Mouse (Mus musculus): ENCODE measurements around the gene Slc16a4. TPM values are rescaled to one million over a fixed set of nuclear protein-coding genes. Genes with fewer than 3 reads are reported as not detected.

Gene Slc16a4
- polyA plus RNA-seq, 1 experiment: not detected

GRCm38 (mm10) chr3:107260956-107261850 lies 29.8 kb upstream of the Slc16a4 start:
- Histone ChIP-seq H3K27ac (ENCODE audit: insufficient read depth, low read depth, low read length) (no peak overlapping the region), H3K4me1 (ENCODE audit: control insufficient read depth, insufficient read depth, low read length) (no peaks in the 10 kb centered on the region), H3K4me3 (ENCODE audit: insufficient read depth, low read length) (no peak overlapping the region)
- no peak for TF ChIP-seq POLR2A (IDR thresholded peaks at IDR 0.05; ENCODE audit: borderline replicate concordance, low read depth, low read length)
- no peak for TF ChIP-seq CTCF (IDR thresholded peaks at IDR 0.05; ENCODE audit: low read depth, low read length)

GRCm38 (mm10) chr3:107261851-107262165 lies 29.2 kb upstream of the Slc16a4 start:
- no peak overlapping the region for H3K4me3 ChIP-seq (ENCODE audit: insufficient read depth, low read length)
- H3K27ac ChIP-seq (ENCODE audit: insufficient read depth, low read depth, low read length): no peak overlapping the region
- H3K4me1 ChIP-seq (ENCODE audit: control insufficient read depth, insufficient read depth, low read length): no peaks in the 10 kb centered on the region
- TF ChIP-seq CTCF (IDR thresholded peaks at IDR 0.05; ENCODE audit: low read depth, low read length) (no peak), POLR2A (IDR thresholded peaks at IDR 0.05; ENCODE audit: borderline replicate concordance, low read depth, low read length) (no peak)

GRCm38 (mm10) chr3:107266814-107267345 lies 24.1 kb upstream of the Slc16a4 start:
- Histone ChIP-seq H3K4me1 (ENCODE audit: control insufficient read depth, insufficient read depth, low read length) (no peaks in the 10 kb centered on the region), H3K27ac (ENCODE audit: insufficient read depth, low read depth, low read length) (no peak overlapping the region), H3K4me3 (ENCODE audit: insufficient read depth, low read length) (no peak overlapping the region)
- TF ChIP-seq CTCF (IDR thresholded peaks at IDR 0.05; ENCODE audit: low read depth, low read length): no peak
- TF ChIP-seq POLR2A (IDR thresholded peaks at IDR 0.05; ENCODE audit: borderline replicate concordance, low read depth, low read length): no peak

GRCm38 (mm10) chr3:107272433-107272832 lies 18.6 kb upstream of the Slc16a4 start:
- Histone ChIP-seq H3K4me3 (ENCODE audit: insufficient read depth, low read length) (no peak overlapping the region), H3K4me1 (ENCODE audit: control insufficient read depth, insufficient read depth, low read length) (no peaks in the 10 kb centered on the region), H3K27ac (ENCODE audit: insufficient read depth, low read depth, low read length) (no peak overlapping the region)
- TF ChIP-seq CTCF (IDR thresholded peaks at IDR 0.05; ENCODE audit: low read depth, low read length) (no peak), POLR2A (IDR thresholded peaks at IDR 0.05; ENCODE audit: borderline replicate concordance, low read depth, low read length) (no peak)

- Histone ChIP-seq H3K4me3 (ENCODE audit: insufficient read depth, low read length) (no peak overlapping the region), H3K4me1 (ENCODE audit: control insufficient read depth, insufficient read depth, low read length) (peaks cover 4% of the 10 kb centered on the region; the same call in 1 of the 2 replicates), H3K27ac (ENCODE audit: insufficient read depth, low read depth, low read length) (no peak overlapping the region)
- no peak for TF ChIP-seq POLR2A (IDR thresholded peaks at IDR 0.05; ENCODE audit: borderline replicate concordance, low read depth, low read length)
- TF ChIP-seq CTCF (IDR thresholded peaks at IDR 0.05; ENCODE audit: low read depth, low read length): peak; percentile 85
These were observed 17.2 kb upstream of the Slc16a4 start for GRCm38 (mm10) chr3:107273820-107274219.

- no peak for TF ChIP-seq POLR2A (IDR thresholded peaks at IDR 0.05; ENCODE audit: borderline replicate concordance, low read depth, low read length)
- TF ChIP-seq CTCF (IDR thresholded peaks at IDR 0.05; ENCODE audit: low read depth, low read length): no peak
- no peak overlapping the region for H3K27ac ChIP-seq (ENCODE audit: insufficient read depth, low read depth, low read length)
- no peak overlapping the region for H3K4me3 ChIP-seq (ENCODE audit: insufficient read depth, low read length)
- peaks cover 7% of the 10 kb centered on the region for H3K4me1 ChIP-seq (ENCODE audit: control insufficient read depth, insufficient read depth, low read length)
These were observed 15.7 kb upstream of the Slc16a4 start for GRCm38 (mm10) chr3:107275351-107275750.

- Histone ChIP-seq H3K4me1 (ENCODE audit: control insufficient read depth, insufficient read depth, low read length) (peaks cover 8% of the 10 kb centered on the region), H3K4me3 (ENCODE audit: insufficient read depth, low read length) (no peak overlapping the region), H3K27ac (ENCODE audit: insufficient read depth, low read depth, low read length) (no peak overlapping the region)
- no peak for TF ChIP-seq CTCF (IDR thresholded peaks at IDR 0.05; ENCODE audit: low read depth, low read length)
- no peak for TF ChIP-seq POLR2A (IDR thresholded peaks at IDR 0.05; ENCODE audit: borderline replicate concordance, low read depth, low read length)
These were observed 15.0 kb upstream of the Slc16a4 start for GRCm38 (mm10) chr3:107275996-107276395.

- peaks cover 8% of the 10 kb centered on the region for H3K4me1 ChIP-seq (ENCODE audit: control insufficient read depth, insufficient read depth, low read length)
- TF ChIP-seq CTCF (IDR thresholded peaks at IDR 0.05; ENCODE audit: low read depth, low read length): no peak
- no peak for TF ChIP-seq POLR2A (IDR thresholded peaks at IDR 0.05; ENCODE audit: borderline replicate concordance, low read depth, low read length)
- no peak overlapping the region for H3K4me3 ChIP-seq (ENCODE audit: insufficient read depth, low read length)
- no peak overlapping the region for H3K27ac ChIP-seq (ENCODE audit: insufficient read depth, low read depth, low read length)
These were observed 14.4 kb upstream of the Slc16a4 start for GRCm38 (mm10) chr3:107276626-107277025.

GRCm38 (mm10) chr3:107278479-107279269 lies 12.4 kb upstream of the Slc16a4 start, which contains the start of gene Lamtor5:
Gene Lamtor5 (plus strand): TSS chr3:107278858.
- TF ChIP-seq POLR2A (IDR thresholded peaks at IDR 0.05; ENCODE audit: borderline replicate concordance, low read depth, low read length) (no peak), CTCF (IDR thresholded peaks at IDR 0.05; ENCODE audit: low read depth, low read length) (no peak)
- peak within 1 kb of the TSS; percentile 40 for H3K27ac ChIP-seq (ENCODE audit: insufficient read depth, low read depth, low read length)

More at GRCm38 (mm10) chr3:107278479-107279269, 12.4 kb upstream of the Slc16a4 start, which contains the start of gene Lamtor5:
- Histone ChIP-seq H3K4me3 (ENCODE audit: insufficient read depth, low read length) (peak within 1 kb of the TSS; percentile 93), H3K4me1 (ENCODE audit: control insufficient read depth, insufficient read depth, low read length) (peaks cover 8% of the 10 kb centered on the region)

All from bone marrow macrophage, adult 2 months (primary cell).